Mouse (Mus musculus): ENCODE measurements around the gene Foxj2.

The Foxj2 gene

GRCm38 (mm10) chr6:122810022-122810614 lies 9.6 kb upstream of the Foxj2 start:
- ChIA-PET CTCF (interaction anchor here in 1 of 4 experiments (2.6 kb wide), 1 partner anchor 18 kb away, joined by 11 read pairs; no protein-coding TSS in a partner anchor), POLR2A (interaction anchor here in 3 of 4 experiments (0.5 to 2.9 kb wide), 8 partner anchors 8 to 124 kb away, joined by 3 to 16 read pairs (median 4); partner anchors contain the start of genes Slc2a3 (in 2 of the 3) and Foxj2 (in 1 of the 3))

- ChIA-PET POLR2A (interaction anchor here in 3 of 4 experiments (0.7 to 3.2 kb wide), 35 partner anchors 9 to 327 kb away, joined by 3 to 28 read pairs (median 5); partner anchors contain the start of genes Slc2a3 (in 3 of the 3), Foxj2 (in 1 of the 3), Nanog (in 1 of the 3) and Necap1 (in 1 of the 3)), CTCF (interaction anchor here in 3 of 4 experiments (0.8 to 2.6 kb wide), 4 partner anchors 16 to 64 kb away, joined by 4 to 11 read pairs (median 6); partner anchors contain the start of gene Necap1 (in 1 of the 3))
Measured at GRCm38 (mm10) chr6:122810615-122811279, 9.0 kb upstream of the Foxj2 start.

DNA sequence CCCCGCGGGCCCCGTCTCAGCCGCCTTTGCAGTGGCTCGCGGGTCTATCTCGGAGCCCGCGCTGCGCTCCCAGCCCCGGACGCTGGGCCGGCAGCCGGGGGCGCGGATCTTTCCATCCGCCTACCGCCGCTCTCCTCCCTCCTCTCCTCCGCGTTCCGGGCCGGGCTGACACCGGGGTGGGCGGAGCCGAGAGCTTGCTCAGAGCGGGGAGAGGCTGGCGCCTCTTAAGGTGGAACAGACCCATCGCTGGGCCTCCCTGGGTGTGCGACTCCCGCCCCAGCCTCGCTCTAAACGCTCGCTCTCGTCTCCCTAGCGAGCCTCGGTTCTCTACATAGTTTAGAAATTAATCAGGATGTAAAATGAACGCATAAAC lies 8.4 kb upstream of the Foxj2 start:
- POLR2A ChIA-PET = interaction anchor here (0.5 to 3.2 kb wide), 48 partner anchors 9 to 1847 kb away, joined by 3 to 28 read pairs (median 4); partner anchors contain the start of genes Slc2a3 (in 3 of the 4), Foxj2 (in 1 of the 4), Nanog (in 1 of the 4) and Necap1 (in 1 of the 4)
- CTCF ChIA-PET = interaction anchor here (0.6 to 2.6 kb wide), 9 partner anchors 10 to 142 kb away, joined by 3 to 11 read pairs (median 5); partner anchors contain the start of genes Necap1 (in 1 of the 4) and Slc2a3 (in 1 of the 4)

DNA sequence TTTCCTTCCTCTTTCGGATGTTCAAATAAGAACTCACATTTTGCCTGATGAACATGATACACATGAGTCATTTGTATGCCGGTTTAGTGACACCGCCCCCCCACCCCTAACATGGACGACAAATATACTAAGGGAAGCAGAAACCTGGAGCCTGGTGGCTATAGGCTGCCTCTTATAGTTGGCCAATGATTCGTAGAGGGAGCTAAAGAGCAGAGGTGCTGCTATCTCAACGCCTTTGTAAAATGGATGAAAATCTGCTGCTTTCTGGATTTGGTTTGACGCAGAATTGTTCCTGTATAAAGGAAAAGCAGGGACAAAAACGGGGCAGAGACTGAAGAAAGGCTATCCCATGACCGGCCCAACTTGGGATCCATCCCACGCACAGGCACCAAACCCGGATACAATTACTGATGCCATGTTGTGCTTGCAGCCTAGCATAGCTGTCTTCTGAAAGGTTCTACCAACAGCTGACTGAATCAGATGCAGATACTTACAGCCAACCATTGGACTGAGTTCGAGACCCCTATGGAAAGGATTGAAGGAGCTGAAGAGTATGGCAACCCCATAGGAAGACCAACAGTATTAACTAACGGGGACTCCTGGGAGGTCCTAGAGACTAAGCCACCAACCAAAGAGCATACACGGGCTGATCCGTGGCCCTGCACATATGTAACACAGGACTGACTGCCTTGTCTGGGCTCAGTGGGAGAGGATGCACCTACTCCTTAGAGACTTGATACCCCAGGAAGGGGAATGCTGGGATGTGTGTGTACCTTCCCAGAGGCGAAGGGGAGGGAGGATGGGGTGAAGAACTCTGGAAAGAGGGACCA lies 7.7 kb upstream of the Foxj2 start:
- POLR2A ChIA-PET = interaction anchor here (0.5 to 3.2 kb wide), 57 partner anchors 8 to 1846 kb away, joined by 3 to 28 read pairs (median 4); partner anchors contain the start of genes Slc2a3 (in 3 of the 4), Foxj2 (in 1 of the 4), Gdf3 (in 1 of the 4) and Nanog (in 1 of the 4)

GRCm38 (mm10) chr6:122812716-122813115 lies 7.0 kb upstream of the Foxj2 start:
- ChIA-PET CTCF (interaction anchor here in 2 of 4 experiments (1.4 to 2.1 kb wide), 4 partner anchors 15 to 144 kb away, joined by 4 to 8 read pairs (median 6); no protein-coding TSS in a partner anchor), POLR2A (interaction anchor here in 3 of 4 experiments (0.7 to 3.2 kb wide), 17 partner anchors 11 to 203 kb away, joined by 3 to 28 read pairs (median 5); partner anchors contain the start of genes Slc2a3 (in 2 of the 3) and Gdf3 (in 1 of the 3))

More for the DNA sequence above, 7.7 kb upstream of the Foxj2 start:
- CTCF ChIA-PET = interaction anchor here (0.6 to 2.6 kb wide), 11 partner anchors 9 to 143 kb away, joined by 3 to 11 read pairs (median 5); partner anchors contain the start of genes Slc2a3 (in 2 of the 4) and Necap1 (in 1 of the 4)

DNA sequence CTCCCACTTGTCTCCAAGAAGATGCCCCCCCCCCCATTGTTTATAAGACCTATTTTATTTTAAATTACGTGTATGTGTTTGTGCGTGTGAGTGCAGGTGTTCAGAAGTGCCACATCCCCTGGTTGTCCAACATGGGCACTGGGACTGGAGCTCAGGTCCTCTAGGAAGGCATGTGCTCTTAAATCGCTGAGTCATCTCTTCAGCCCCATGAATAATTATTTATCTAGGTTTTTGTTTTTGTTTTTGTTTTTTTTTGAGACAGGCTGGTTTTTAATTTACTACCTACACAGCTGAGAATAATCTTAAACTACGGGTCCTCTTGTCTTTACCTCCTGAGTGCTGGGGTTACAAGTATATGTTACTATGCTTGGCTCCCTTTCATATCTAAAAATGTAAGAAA lies 6.1 kb upstream of the Foxj2 start:
- POLR2A ChIA-PET = interaction anchor here in 2 of 4 experiments (0.9 to 3.2 kb wide), 3 partner anchors 12 kb away, joined by 4 to 20 read pairs (median 12); partner anchors contain the start of gene Slc2a3 (in 1 of the 2)
- CTCF ChIA-PET = interaction anchor here in 1 of 4 experiments (1.8 kb wide), 1 partner anchor 145 kb away, joined by 6 read pairs; no protein-coding TSS in a partner anchor

GRCm38 (mm10) chr6:122820071-122820798 lies 521 bp downstream of the Foxj2 start:
- CTCF ChIA-PET = interaction anchor here in 3 of 4 experiments (0.5 to 0.9 kb wide), 3 partner anchors 8 to 48 kb away, joined by 3 read pairs; no protein-coding TSS in a partner anchor
- POLR2A ChIA-PET = interaction anchor here in 1 of 4 experiments (0.6 to 0.8 kb wide), 2 partner anchors 9 to 122 kb away, joined by 3 read pairs; no protein-coding TSS in a partner anchor

GRCm38 (mm10) chr6:122820799-122821650 lies 1.3 kb downstream of the Foxj2 start:
- ChIA-PET POLR2A (interaction anchor here in 2 of 4 experiments (1.3 to 1.9 kb wide), 3 partner anchors 9 to 63 kb away, joined by 3 to 5 read pairs (median 4); no protein-coding TSS in a partner anchor), CTCF (interaction anchor here in 2 of 4 experiments (0.6 to 1.6 kb wide), 3 partner anchors 9 to 53 kb away, joined by 3 to 4 read pairs (median 3); partner anchors contain the start of gene Necap1 (in 1 of the 2))

DNA sequence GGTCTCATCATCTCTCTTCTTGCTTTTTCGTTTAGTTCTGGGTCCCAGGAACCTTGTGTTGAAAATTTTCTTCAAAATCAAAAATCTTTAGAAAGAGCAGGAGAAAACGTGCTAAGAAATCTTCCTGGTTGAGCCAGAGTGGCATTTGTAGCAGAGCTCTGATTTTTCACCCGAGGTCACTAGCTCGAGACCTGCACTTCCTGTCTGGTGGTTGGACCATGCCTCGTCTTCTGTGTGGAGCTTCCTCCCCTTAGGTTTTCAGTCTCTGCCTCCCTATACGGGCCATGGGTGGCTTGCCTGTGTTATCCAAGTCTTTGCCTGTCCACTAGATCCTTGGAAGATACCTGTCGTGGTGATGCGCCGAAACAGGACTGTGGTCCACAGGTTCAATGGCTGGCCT lies 2.1 kb downstream of the Foxj2 start:
- CTCF ChIA-PET = interaction anchor here in 2 of 4 experiments (0.5 to 1.6 kb wide), 5 partner anchors 12 to 363 kb away, joined by 3 to 4 read pairs (median 3); partner anchors contain the start of gene Necap1 (in 1 of the 2)
- POLR2A ChIA-PET = interaction anchor here in 2 of 4 experiments (1.3 to 1.9 kb wide), 3 partner anchors 10 to 62 kb away, joined by 3 to 5 read pairs (median 4); no protein-coding TSS in a partner anchor

DNA sequence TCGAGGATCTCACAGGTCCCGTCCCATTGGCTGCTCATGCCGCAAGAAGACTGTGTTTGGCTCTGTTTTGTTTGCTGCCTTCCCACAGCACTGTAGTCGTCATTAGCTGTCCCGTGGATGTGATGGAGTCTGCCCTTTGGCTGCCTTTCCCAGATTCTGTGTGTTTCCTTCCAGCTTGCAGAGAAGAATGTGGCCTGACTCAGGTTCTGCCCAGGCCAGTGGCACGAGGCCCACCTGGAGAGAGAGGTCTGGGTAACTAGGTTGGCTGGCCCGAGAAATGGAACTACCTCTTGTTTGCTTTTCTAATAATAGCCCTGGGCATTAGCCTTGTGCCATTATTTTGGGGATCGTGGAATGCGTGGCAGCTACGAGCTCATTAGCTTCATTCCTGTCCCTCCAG lies 4.4 kb downstream of the Foxj2 start:
- ChIA-PET POLR2A (interaction anchor here in 3 of 4 experiments (0.5 to 4.3 kb wide), 12 partner anchors 8 to 572 kb away, joined by 3 to 28 read pairs (median 4); partner anchors contain the start of genes Necap1 (in 1 of the 3) and Slc2a3 (in 1 of the 3)), CTCF (interaction anchor here (0.5 to 3.7 kb wide), 5 partner anchors 10 to 206 kb away, joined by 3 to 15 read pairs (median 3); partner anchors contain the start of gene Necap1 (in 1 of the 4))

- ChIA-PET CTCF (interaction anchor here in 3 of 4 experiments (0.6 to 3.7 kb wide), 4 partner anchors 9 to 198 kb away, joined by 3 to 15 read pairs (median 6); partner anchors contain the start of genes Necap1 (in 1 of the 3) and Slc2a3 (in 1 of the 3)), POLR2A (interaction anchor here in 3 of 4 experiments (0.6 to 4.3 kb wide), 15 partner anchors 9 to 217 kb away, joined by 3 to 28 read pairs (median 4); partner anchors contain the start of genes Necap1 (in 2 of the 3), Nanog (in 1 of the 3) and Slc2a3 (in 1 of the 3))
Measured at GRCm38 (mm10) chr6:122825166-122825565, 5.5 kb downstream of the Foxj2 start.

GRCm38 (mm10) chr6:122825923-122826742 lies 6.4 kb downstream of the Foxj2 start:
- ChIA-PET POLR2A (interaction anchor here (0.5 to 4.3 kb wide), 23 partner anchors 8 to 269 kb away, joined by 3 to 28 read pairs (median 4); partner anchors contain the start of genes Necap1 (in 2 of the 4) and Slc2a3 (in 2 of the 4)), CTCF (interaction anchor here in 3 of 4 experiments (0.5 to 3.7 kb wide), 19 partner anchors 8 to 1646 kb away, joined by 3 to 15 read pairs (median 4); partner anchors contain the start of genes Necap1 (in 1 of the 3) and Slc2a3 (in 1 of the 3))

DNA sequence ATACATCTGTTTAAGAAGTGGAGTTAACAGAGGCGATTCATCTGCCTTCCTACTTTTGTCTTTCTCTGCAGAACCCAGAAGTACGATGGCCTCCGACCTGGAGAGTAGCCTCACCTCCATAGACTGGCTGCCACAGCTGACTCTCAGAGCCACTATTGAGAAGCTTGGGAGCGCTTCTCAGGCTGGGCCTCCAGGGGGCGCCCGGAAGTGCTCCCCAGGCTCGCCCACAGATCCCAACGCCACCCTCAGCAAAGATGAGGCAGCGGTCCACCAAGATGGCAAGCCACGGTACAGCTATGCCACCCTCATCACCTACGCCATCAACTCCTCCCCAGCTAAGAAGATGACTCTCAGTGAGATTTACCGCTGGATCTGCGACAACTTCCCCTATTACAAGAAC lies 8.4 kb downstream of the Foxj2 start:
- POLR2A ChIA-PET = interaction anchor here in 3 of 4 experiments (0.6 to 2.3 kb wide), 13 partner anchors 10 to 125 kb away, joined by 3 to 10 read pairs (median 4); partner anchors contain the start of gene Slc2a3 (in 2 of the 3)
- CTCF ChIA-PET = interaction anchor here (0.5 to 2.6 kb wide), 28 partner anchors 8 to 423 kb away, joined by 3 to 11 read pairs (median 4); partner anchors contain the start of genes Slc2a3 (in 3 of the 4), Necap1 (in 2 of the 4), Foxj2 (in 1 of the 4) and Gdf3 (in 1 of the 4)

GRCm38 (mm10) chr6:122832880-122833279 lies 13.2 kb downstream of the Foxj2 start:
- POLR2A ChIA-PET = interaction anchor here in 1 of 4 experiments (0.9 to 1.5 kb wide), 5 partner anchors 21 to 105 kb away, joined by 3 to 5 read pairs (median 3); partner anchors contain the start of gene Necap1

More at GRCm38 (mm10) chr6:122832880-122833279, 13.2 kb downstream of the Foxj2 start:
- CTCF ChIA-PET = interaction anchor here in 2 of 4 experiments (1.0 to 2.0 kb wide), 3 partner anchors 31 to 163 kb away, joined by 3 to 5 read pairs (median 5); partner anchors contain the start of genes Necap1 (in 1 of the 2) and Slc2a3 (in 1 of the 2)

Measured in embryonic stem cell, embryonic (primary cell).